Mouse (Mus musculus) liver, postnatal 0 days (tissue): ENCODE measurements at regions not wholly inside any gene's neighbourhood (a gene's known extent, or its start where the extent isn't known, plus 50 kb on each side); places are given as distances from the start of the nearest gene placed in this dataset.

Experiments used
- ATAC-seq: fragments of 200-750 bp; cut with Nextera tagmentation; 2 replicates; pipeline ENCODE4 v1.8.0; 2017; ENCODE audit warnings: mild to moderate bottlenecking, moderate library complexity
- DNase-seq: peaks from one replicate; pipeline ENCODE4 v3.0.0-alpha.2; 2016
- H3K27ac ChIP-seq: fragments of 300-500 bp; sonication (generic); 2 replicates; pipeline ENCODE4 v1.5.1; 2014; ENCODE audit warnings: antibody characterized with exemption, moderate library complexity, mild to moderate bottlenecking, low read depth
- H3K27me3 ChIP-seq: fragments of 300-500 bp; sonication (generic); 2 replicates; pipeline ENCODE4 v1.6.1; 2014; ENCODE audit warnings: low read length, control low read depth, mixed read lengths; ENCODE audit not compliant: insufficient read depth
- H3K36me3 ChIP-seq: fragments of 300-500 bp; sonication (generic); replicated peaks from 2 replicates; pipeline ENCODE4 v1.6.1; 2014; ENCODE audit warnings: mild to moderate bottlenecking, control low read depth, low read length, moderate library complexity, mixed read lengths; ENCODE audit not compliant: insufficient read depth
- H3K4me1 ChIP-seq: fragments of 300-500 bp; sonication (generic); 2 replicates; pipeline ENCODE4 v1.6.1; 2014; ENCODE audit warnings: antibody characterized with exemption, mild to moderate bottlenecking, control low read depth; ENCODE audit not compliant: insufficient read depth
- H3K4me2 ChIP-seq: fragments of 300-500 bp; sonication (generic); 2 replicates; pipeline ENCODE4 v1.6.1; 2014; ENCODE audit warnings: low read depth, mild to moderate bottlenecking, low read length, moderate library complexity, mixed read lengths
- H3K4me3 ChIP-seq: fragments of 300-500 bp; sonication (generic); 2 replicates; pipeline ENCODE4 v1.5.1; 2014; ENCODE audit warnings: low read depth, low read length
- H3K9ac ChIP-seq: fragments of 300-500 bp; sonication (generic); replicated peaks from 2 replicates; pipeline ENCODE4 v1.6.1; 2014; ENCODE audit warnings: mild to moderate bottlenecking, moderate library complexity
- H3K9me3 ChIP-seq: fragments of 300-500 bp; sonication (generic); 2 replicates; pipeline ENCODE4 v1.6.1; 2016; ENCODE audit warnings: mild to moderate bottlenecking, control low read depth, low read length, mixed read lengths
- CTCF ChIP-seq: sonication (generic); IDR thresholded peaks from 2 replicates; pipeline ENCODE4 v1.5.1; 2016; ENCODE audit warnings: antibody characterized with exemption, low read depth
- EP300 ChIP-seq: IDR thresholded peaks from 2 replicates; pipeline ENCODE4 v1.6.1; 2016; ENCODE audit warnings: antibody characterized with exemption, low read depth, mild to moderate bottlenecking
- WGBS: fragments of 180-500 bp; shearing (Covaris S2); extraction: QIAGEN DNeasy Blood & Tissue Kit; methylation state at CpG from one replicate; pipeline ENCODE4 v1.1.7; 2014; ENCODE audit not compliant: insufficient replicate concordance; 5-methylcytosine and 5-hydroxymethylcytosine counted together

DNA sequence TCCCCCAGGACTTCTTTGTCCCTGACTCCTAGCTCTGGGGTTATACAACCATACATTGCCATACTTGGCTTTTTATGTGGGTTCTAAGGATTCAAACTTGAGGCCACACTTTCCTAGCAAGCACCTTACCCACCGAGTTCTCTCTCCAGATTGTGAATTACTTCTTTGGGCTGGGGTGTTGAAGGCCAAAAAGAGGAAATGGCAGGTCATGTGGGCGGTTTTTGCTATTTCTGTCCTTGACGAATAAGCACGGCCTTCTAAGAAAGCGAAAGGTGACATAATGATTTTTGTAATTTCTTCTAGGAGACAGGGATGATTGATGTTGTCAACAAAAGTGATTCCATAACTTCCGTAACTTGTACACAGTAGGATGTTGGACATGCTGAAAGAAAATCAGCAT lies 176.5 kb downstream of the S1pr1 start:
- Histone ChIP-seq H3K27me3 (no peaks in the 10 kb centered on the region), H3K9ac (no peak overlapping the region), H3K27ac (no peak overlapping the region), H3K36me3 (no peaks in the 10 kb centered on the region), H3K4me3 (no peak overlapping the region), H3K4me1 (no peaks in the 10 kb centered on the region), H3K9me3 (no peaks in the 10 kb centered on the region), H3K4me2 (no peak overlapping the region)
- DNase-seq (no peak), ATAC-seq (no peak)
- WGBS: 34% methylated on average over 6 of the region's 6 CpGs
- no peak for TF ChIP-seq CTCF
- no peak for TF ChIP-seq EP300

GRCm38 (mm10) chr3:115532141-115532735 lies 182.6 kb downstream of the S1pr1 start:
- ATAC-seq: no peak
- TF ChIP-seq CTCF (no peak), EP300 (no peak)
- Histone ChIP-seq H3K36me3 (no peaks in the 10 kb centered on the region), H3K4me3 (no peak overlapping the region), H3K4me1 (no peaks in the 10 kb centered on the region), H3K4me2 (no peak overlapping the region), H3K27ac (no peak overlapping the region), H3K27me3 (no peaks in the 10 kb centered on the region), H3K9me3 (no peaks in the 10 kb centered on the region), H3K9ac (no peak overlapping the region)
- 83% methylated on average over 18 of the region's 18 CpGs for WGBS
- DNase-seq: no peak

DNA sequence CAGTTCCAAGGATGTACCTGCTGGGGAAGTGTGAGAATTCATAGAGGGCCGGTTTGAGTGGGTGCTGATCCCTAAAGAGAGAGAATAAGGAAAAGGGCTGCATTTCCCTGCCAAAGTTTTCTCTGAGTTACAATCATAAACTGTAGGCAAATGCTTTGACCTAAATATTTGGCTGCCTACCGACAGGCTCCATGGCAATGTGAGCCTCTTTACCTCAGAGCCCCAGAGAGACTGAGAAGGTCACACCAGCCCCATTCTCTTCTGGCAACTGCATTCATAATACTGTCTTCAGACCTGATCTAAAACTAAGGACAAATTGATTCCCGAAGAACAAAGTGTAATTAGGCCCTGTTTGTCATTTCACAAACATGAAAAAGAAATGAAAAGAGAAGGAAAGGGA lies 184.4 kb downstream of the S1pr1 start:
- 62% methylated on average over 3 of the region's 3 CpGs for WGBS
- H3K4me3 ChIP-seq: no peak overlapping the region
- no peaks in the 10 kb centered on the region for H3K4me1 ChIP-seq
- H3K9me3 ChIP-seq: no peaks in the 10 kb centered on the region
- ATAC-seq: no peak
- no peak overlapping the region for H3K27ac ChIP-seq
- TF ChIP-seq CTCF (no peak), EP300 (no peak)
- no peak for DNase-seq
- no peak overlapping the region for H3K4me2 ChIP-seq
- no peaks in the 10 kb centered on the region for H3K27me3 ChIP-seq
- H3K9ac ChIP-seq: no peak overlapping the region
- H3K36me3 ChIP-seq: no peaks in the 10 kb centered on the region

GRCm38 (mm10) chr3:115529918-115530317 lies 185.0 kb downstream of the S1pr1 start:
- Histone ChIP-seq H3K4me1 (no peaks in the 10 kb centered on the region), H3K4me2 (no peak overlapping the region), H3K27ac (no peak overlapping the region), H3K9ac (no peak overlapping the region), H3K4me3 (no peak overlapping the region), H3K27me3 (no peaks in the 10 kb centered on the region), H3K9me3 (no peaks in the 10 kb centered on the region), H3K36me3 (no peaks in the 10 kb centered on the region)
- DNase-seq (no peak), ATAC-seq (no peak)
- 45% methylated on average over 4 of the region's 4 CpGs for WGBS
- no peak for TF ChIP-seq EP300
- peak; percentile 58 for TF ChIP-seq CTCF

GRCm38 (mm10) chr3:115523515-115523914 lies 191.4 kb downstream of the S1pr1 start:
- H3K27me3 ChIP-seq: no peaks in the 10 kb centered on the region
- H3K4me1 ChIP-seq: no peaks in the 10 kb centered on the region
- H3K9me3 ChIP-seq: no peaks in the 10 kb centered on the region
- no peaks in the 10 kb centered on the region for H3K36me3 ChIP-seq
- no peak for TF ChIP-seq EP300
- no peak for TF ChIP-seq CTCF
- no peak overlapping the region for H3K9ac ChIP-seq
- no peak for DNase-seq
- no peak overlapping the region for H3K4me3 ChIP-seq
- WGBS: 76% methylated on average over 2 of the region's 2 CpGs
- no peak overlapping the region for H3K4me2 ChIP-seq
- ATAC-seq: no peak
- no peak overlapping the region for H3K27ac ChIP-seq

DNA sequence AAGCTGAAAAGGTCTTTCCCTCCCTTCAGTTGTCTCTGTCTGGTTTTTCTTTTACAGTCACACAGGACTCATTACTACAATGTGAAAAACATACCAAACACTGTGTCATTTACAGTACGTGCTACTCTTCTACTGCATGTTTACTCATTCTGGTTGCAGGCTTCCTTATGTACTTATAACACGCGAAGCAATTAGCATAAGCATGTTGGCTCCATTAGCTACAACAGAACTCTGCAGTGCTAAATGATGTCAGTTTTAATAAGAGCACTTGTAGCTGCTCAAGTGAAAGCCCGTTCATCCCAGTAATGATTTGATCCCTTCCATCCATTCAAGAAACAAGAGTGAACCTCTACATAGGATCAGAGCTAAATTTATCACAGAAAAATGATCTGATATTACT lies 199.2 kb downstream of the S1pr1 start:
- WGBS: 82% methylated on average over 4 of the region's 4 CpGs
- H3K36me3 ChIP-seq: no peaks in the 10 kb centered on the region
- no peak overlapping the region for H3K4me2 ChIP-seq
- H3K27ac ChIP-seq: no peak overlapping the region
- H3K4me3 ChIP-seq: no peak overlapping the region
- no peak overlapping the region for H3K9ac ChIP-seq
- no peak for ATAC-seq
- H3K4me1 ChIP-seq: no peaks in the 10 kb centered on the region
- DNase-seq: no peak
- TF ChIP-seq CTCF (no peak), EP300 (no peak)
- H3K9me3 ChIP-seq: no peaks in the 10 kb centered on the region
- H3K27me3 ChIP-seq: no peaks in the 10 kb centered on the region

DNA sequence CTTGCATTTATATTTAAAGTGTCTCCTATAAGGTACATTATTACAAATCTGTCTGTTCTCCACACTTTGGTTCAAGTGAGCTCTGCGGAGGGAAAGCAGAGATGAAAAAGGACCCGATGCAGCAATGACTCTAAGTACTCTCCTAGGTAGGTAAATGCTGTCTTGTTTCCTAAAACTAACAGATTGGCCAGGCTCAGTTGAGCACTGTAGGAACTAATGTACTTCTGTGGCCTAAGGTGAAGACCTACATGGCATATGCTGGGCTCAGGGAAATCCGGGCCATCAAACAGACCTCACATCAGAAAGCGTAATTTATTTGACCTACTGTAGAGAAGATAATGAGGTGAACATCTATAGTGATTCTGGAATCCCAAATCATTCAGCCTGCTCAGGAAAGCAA lies 205.2 kb downstream of the S1pr1 start:
- DNase-seq (no peak), ATAC-seq (no peak)
- Histone ChIP-seq H3K4me2 (no peak overlapping the region), H3K4me3 (no peak overlapping the region), H3K9me3 (no peaks in the 10 kb centered on the region), H3K36me3 (no peaks in the 10 kb centered on the region), H3K4me1 (no peaks in the 10 kb centered on the region), H3K9ac (no peak overlapping the region), H3K27ac (no peak overlapping the region), H3K27me3 (no peaks in the 10 kb centered on the region)
- WGBS: 84% methylated on average over 4 of the region's 4 CpGs
- TF ChIP-seq EP300: no peak
- no peak for TF ChIP-seq CTCF
